Mouse (Mus musculus) c-Kit-positive CD71-negative TER-119-negative erythroid progenitor cells, embryonic 14.5 days (primary cell): ENCODE data around the gene Vezf1.

ENCODE experiments used
- DNase-seq: peaks from one replicate; pipeline ENCODE4 v3.0.0-alpha.2; 2013; ENCODE audit warnings: low read depth

Vezf1 gene

GRCm38 (mm10) chr11:88098787-88099598 is 30.9 kb downstream of the Vezf1 start:
- no peak for DNase-seq

GRCm38 (mm10) chr11:88099599-88100023 is 31.5 kb downstream of the Vezf1 start:
- DNase-seq = no peak

- no peak for DNase-seq
These were observed 32.1 kb downstream of the Vezf1 start for GRCm38 (mm10) chr11:88100170-88100569.

- DNase-seq = no peak
These were observed 35.3 kb downstream of the Vezf1 start for GRCm38 (mm10) chr11:88103214-88103941.

- no peak for DNase-seq
These were observed 37.6 kb downstream of the Vezf1 start for GRCm38 (mm10) chr11:88105494-88106291.

GRCm38 (mm10) chr11:88106292-88106554 is 38.1 kb downstream of the Vezf1 start:
- no peak for DNase-seq

- DNase-seq = no peak
These were observed 39.3 kb downstream of the Vezf1 start for GRCm38 (mm10) chr11:88107365-88107764.

- DNase-seq = no peak
These were observed 42.0 kb downstream of the Vezf1 start for GRCm38 (mm10) chr11:88110031-88110594.

- no peak for DNase-seq
These were observed 44.0 kb downstream of the Vezf1 start for GRCm38 (mm10) chr11:88112078-88112477.

GRCm38 (mm10) chr11:88112677-88113333 is 44.7 kb downstream of the Vezf1 start:
- no peak for DNase-seq

GRCm38 (mm10) chr11:88113543-88114271 is 45.6 kb downstream of the Vezf1 start:
- DNase-seq = no peak

GRCm38 (mm10) chr11:88114871-88115301 is 46.8 kb downstream of the Vezf1 start:
- no peak for DNase-seq

- no peak for DNase-seq
These were observed 48.5 kb downstream of the Vezf1 start for GRCm38 (mm10) chr11:88116568-88116967.

- DNase-seq = no peak
These were observed 49.4 kb downstream of the Vezf1 start for GRCm38 (mm10) chr11:88117356-88118090.

- DNase-seq = no peak
These were observed 50.0 kb downstream of the Vezf1 start for GRCm38 (mm10) chr11:88118091-88118440.

GRCm38 (mm10) chr11:88118817-88119642 is 51.0 kb downstream of the Vezf1 start:
- no peak for DNase-seq

- DNase-seq = no peak
These were observed 54.5 kb downstream of the Vezf1 start for GRCm38 (mm10) chr11:88122545-88122944.

- DNase-seq = no peak
These were observed 54.9 kb downstream of the Vezf1 start for GRCm38 (mm10) chr11:88123021-88123420.

GRCm38 (mm10) chr11:88123731-88124130 is 55.7 kb downstream of the Vezf1 start:
- no peak for DNase-seq

- no peak for DNase-seq
These were observed 57.4 kb downstream of the Vezf1 start for GRCm38 (mm10) chr11:88125483-88125882.
